Mouse (Mus musculus) left cerebral cortex, postnatal 14 days (tissue): Measurements from ENCODE around the gene Vmn2r7. TPM values are rescaled to one million over a fixed set of nuclear protein-coding genes. Genes with fewer than 3 reads are reported as not detected.
"Not testable (repeated sequence)": the region's sequence is repeated elsewhere in the genome, so short reads cannot be mapped to it uniquely, and the experiment has no call there.

Source experiments
- DNase-seq, 2 experiments: peaks; one replicate each; pipeline ENCODE4 v3.0.0; 2021 to 2022; ENCODE audit warnings: low spot score in 2 of 2, mixed read lengths in 1 of 2
- intact Hi-C: fragments of 180-260 bp; cut with DNase I; formaldehyde crosslinking; loops from one replicate; pipeline ENCODE4 v1.15.1; 2025
- long read RNA-seq, 2 experiments: library from polyadenylated mRNA; stranded (forward); transcript quantifications; one replicate each; pipeline ENCODE4 v2.0.0; 2021
- total RNA-seq, 2 experiments: library from RNA; stranded (reverse); gene quantifications; 2 replicates each; pipeline ENCODE4 v1.2.3; 2021

Vmn2r7 gene
- total RNA-seq = not detected
- long read RNA-seq, experiment 1 = 0 reads
- long read RNA-seq, experiment 2 = 0 reads

- intact Hi-C loops = not testable (repeated sequence)
Observed at GRCm38 (mm10) chr3:64844665-64845064, at the start of gene Vmn2r7. TSS of gene Vmn2r7 (minus strand) at chr3:64844765.

GRCm38 (mm10) chr3:64889725-64890124 is 45.2 kb upstream of the Vmn2r7 start:
- no peak for DNase-seq
- intact Hi-C loops = no loop called here

More at GRCm38 (mm10) chr3:64844665-64845064, at the start of gene Vmn2r7:
- DNase-seq = not testable (repeated sequence)

GRCm38 (mm10) chr3:64878199-64878977 is 33.8 kb upstream of the Vmn2r7 start:
- no peak for DNase-seq
- intact Hi-C loops = no loop called here

- intact Hi-C loops = no loop called here
Observed at GRCm38 (mm10) chr3:64876669-64877068, 32.1 kb upstream of the Vmn2r7 start.

GRCm38 (mm10) chr3:64842881-64843280 is 1.7 kb downstream of the Vmn2r7 start:
- intact Hi-C loops = no loop called here

More at GRCm38 (mm10) chr3:64876669-64877068, 32.1 kb upstream of the Vmn2r7 start:
- DNase-seq = peak; percentile 10 to 26

GRCm38 (mm10) chr3:64842299-64842698 is 2.3 kb downstream of the Vmn2r7 start:
- intact Hi-C loops = no loop called here

More at GRCm38 (mm10) chr3:64842881-64843280, 1.7 kb downstream of the Vmn2r7 start:
- no peak for DNase-seq

GRCm38 (mm10) chr3:64831134-64831533 is 13.4 kb downstream of the Vmn2r7 start:
- DNase-seq = no peak
- intact Hi-C loops = no loop called here

More at GRCm38 (mm10) chr3:64842299-64842698, 2.3 kb downstream of the Vmn2r7 start:
- DNase-seq = peak; percentile 67 to 72

- no peak for DNase-seq
- intact Hi-C loops = loop anchor here (2.0 kb wide), 1 partner anchor 752 kb away; no protein-coding TSS in a partner anchor
Observed at GRCm38 (mm10) chr3:64791245-64791591, 53.3 kb downstream of the Vmn2r7 start.

- intact Hi-C loops = loop anchor here (2.0 kb wide), 1 partner anchor 752 kb away; no protein-coding TSS in a partner anchor
- DNase-seq = peak; percentile 71 to 84
Observed at GRCm38 (mm10) chr3:64790509-64791244, 53.9 kb downstream of the Vmn2r7 start.

GRCm38 (mm10) chr3:64782901-64783300 is 61.7 kb downstream of the Vmn2r7 start:
- no peak for DNase-seq
- intact Hi-C loops = no loop called here

GRCm38 (mm10) chr3:64772132-64772531 is 72.4 kb downstream of the Vmn2r7 start:
- no peak for DNase-seq

GRCm38 (mm10) chr3:64756145-64756544 is 88.4 kb downstream of the Vmn2r7 start:
- DNase-seq = peak; percentile 18 to 27
- intact Hi-C loops = loop anchor here (10.0 kb wide), 1 partner anchor 201 kb away; no protein-coding TSS in a partner anchor

More at GRCm38 (mm10) chr3:64772132-64772531, 72.4 kb downstream of the Vmn2r7 start:
- intact Hi-C loops = no loop called here

- intact Hi-C loops, DNase-seq: not testable (repeated sequence)
Observed at GRCm38 (mm10) chr3:64727187-64727970, 117.2 kb downstream of the Vmn2r7 start.

- DNase-seq, intact Hi-C loops: not testable (repeated sequence)
Observed at GRCm38 (mm10) chr3:64725736-64726135, 118.8 kb downstream of the Vmn2r7 start.

- intact Hi-C loops, DNase-seq: not testable (repeated sequence)
Observed at GRCm38 (mm10) chr3:64676069-64676468, 168.5 kb downstream of the Vmn2r7 start.
